Mouse (Mus musculus): ENCODE measurements around the gene Gjb6. TPM values are rescaled to one million over a fixed set of nuclear protein-coding genes. Genes with fewer than 3 reads are reported as not detected.

Gjb6 gene
- polyA plus RNA-seq, 1 experiment from 2014 or later = 12.9 TPM

DNA sequence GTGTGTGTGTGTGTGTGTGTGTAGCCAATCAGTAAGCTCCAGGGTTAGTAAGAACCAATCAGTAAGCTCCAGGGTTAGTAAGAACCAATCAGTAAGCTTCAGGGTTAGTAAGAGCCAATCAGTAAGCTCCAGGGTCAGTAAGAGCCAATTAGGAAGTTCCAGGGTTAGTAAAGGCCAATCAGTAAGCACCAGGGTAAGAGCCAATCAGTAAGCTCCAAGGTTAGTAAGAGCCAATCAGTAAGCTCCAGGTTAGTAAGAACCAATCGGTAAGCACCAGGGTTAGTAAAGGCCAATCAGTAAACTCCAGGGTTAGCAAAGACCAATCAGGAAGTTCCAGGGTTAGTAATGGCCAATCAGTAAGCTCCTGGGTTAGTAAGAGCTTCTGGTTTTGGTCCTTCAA lies 50.5 kb downstream of the Gjb6 start:
- H3K4me1 ChIP-seq = no peaks in the 10 kb centered on the region
- no peak overlapping the region for H3K9ac ChIP-seq (replicated peaks)
- H3K36me3 ChIP-seq = no peaks in the 10 kb centered on the region
- H3K4me3 ChIP-seq = no peak overlapping the region
- no peak overlapping the region for H3K4me2 ChIP-seq (replicated peaks)
- 86% methylated on average over 1 of the region's 1 CpGs for WGBS
- no peak for ATAC-seq (ENCODE audit: low FRiP score, low read depth)
- 0 out of 2 replicates have a peak, but pooled peaks cover 4% of the 10 kb centered on the region for H3K27me3 ChIP-seq
- no peaks in the 10 kb centered on the region for H3K9me3 ChIP-seq
- H3K27ac ChIP-seq (replicated peaks) = no peak overlapping the region

DNA sequence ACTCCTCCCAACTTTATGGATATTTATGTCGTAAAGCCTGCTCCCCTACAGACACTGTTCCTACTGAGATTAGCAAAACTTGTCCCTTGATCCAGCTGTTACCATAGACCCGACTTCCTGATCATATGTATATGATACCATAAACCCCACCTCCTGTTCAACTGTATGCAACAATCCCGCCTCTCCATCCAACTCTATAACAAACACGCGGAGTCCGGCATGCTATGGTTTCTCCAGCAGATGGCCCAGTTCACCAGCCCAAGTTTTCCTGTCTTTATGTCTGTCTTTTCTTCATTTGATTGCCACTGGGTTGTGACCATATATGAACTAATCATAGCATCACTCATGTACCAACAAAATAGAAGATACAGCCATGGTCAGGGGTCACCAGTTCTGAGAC lies 57.9 kb downstream of the Gjb6 start:
- Histone ChIP-seq H3K4me3 (no peak overlapping the region), H3K9me3 (no peaks in the 10 kb centered on the region), H3K9ac (replicated peaks) (no peak overlapping the region), H3K36me3 (no peaks in the 10 kb centered on the region), H3K4me1 (no peaks in the 10 kb centered on the region), H3K27me3 (no peaks in the 10 kb centered on the region), H3K4me2 (replicated peaks) (no peak overlapping the region), H3K27ac (replicated peaks) (no peak overlapping the region)
- no peak for ATAC-seq (ENCODE audit: low FRiP score, low read depth)
- 85% methylated on average over 6 of the region's 6 CpGs for WGBS

Other genes with a start within 250 kb of the Gjb6 start
- 84.0 and 94.9 TPM in 2 replicates for gene Zmym2, start 247.0 kb downstream of the Gjb6 start, polyA plus RNA-seq (2016; fragmentation: Nextera tagmentation; extraction: Ambion mirVana)
- 0.18 and 0.64 TPM in 2 replicates for gene Gja3, start 75.5 kb downstream of the Gjb6 start, polyA plus RNA-seq (2016; fragmentation: Nextera tagmentation; extraction: Ambion mirVana)
- gene Gjb2, start 28.9 kb downstream of the Gjb6 start, polyA plus RNA-seq (2016; fragmentation: Nextera tagmentation; extraction: Ambion mirVana) = 17.4 and 23.7 TPM in 2 replicates
- not detected in 2 replicates for gene Gm4491, start 17.7 kb downstream of the Gjb6 start, polyA plus RNA-seq (2016; fragmentation: Nextera tagmentation; extraction: Ambion mirVana)

All from midbrain, embryonic 12.5 days (tissue).